Mouse (Mus musculus): ENCODE measurements around the gene Tlcd1.
"Not testable (repeated sequence)": the region's sequence is repeated elsewhere in the genome, so short reads cannot be mapped to it uniquely, and the experiment has no call there.

The Tlcd1 gene

GRCm38 (mm10) chr11:78177437-78177836 is 926 bp downstream of the Tlcd1 start:
- no peak for DNase-seq (ENCODE audit: low read depth, low spot score)

- DNase-seq (ENCODE audit: low read depth, low spot score) = no peak
Measured at GRCm38 (mm10) chr11:78177903-78178858, 1.7 kb downstream of the Tlcd1 start.

DNA sequence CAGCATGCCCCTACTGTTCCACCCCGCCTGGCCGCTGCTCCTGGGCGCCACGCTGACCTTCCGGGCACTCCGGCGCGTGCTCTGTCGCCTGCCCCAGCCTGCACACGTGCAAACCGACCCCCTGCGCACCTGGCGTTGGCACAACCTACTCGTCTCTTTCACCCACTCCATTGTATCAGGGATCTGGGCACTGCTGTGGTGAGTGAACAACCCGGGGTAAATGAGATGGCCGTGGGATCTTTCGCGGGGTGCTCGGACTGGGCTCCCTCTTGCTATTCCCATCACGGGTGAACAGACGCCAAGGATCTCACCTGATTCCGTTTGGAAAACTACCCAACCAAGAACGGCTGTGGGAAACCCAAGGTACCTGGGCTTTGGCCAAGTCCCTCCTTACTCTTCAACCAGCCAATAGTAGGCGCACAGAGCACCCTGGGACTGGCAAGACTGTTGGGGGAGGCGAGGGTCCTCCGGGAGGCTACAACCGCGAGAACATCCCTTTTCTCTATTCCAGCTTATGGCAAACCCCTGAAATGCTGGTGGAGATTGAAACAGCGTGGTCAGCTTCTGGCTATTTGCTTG is 2.4 kb downstream of the Tlcd1 start:
- no peak for DNase-seq (ENCODE audit: low read depth, low spot score)

- no peak for DNase-seq (ENCODE audit: low read depth, low spot score)
Measured at GRCm38 (mm10) chr11:78179438-78179999, 3.0 kb downstream of the Tlcd1 start.

DNA sequence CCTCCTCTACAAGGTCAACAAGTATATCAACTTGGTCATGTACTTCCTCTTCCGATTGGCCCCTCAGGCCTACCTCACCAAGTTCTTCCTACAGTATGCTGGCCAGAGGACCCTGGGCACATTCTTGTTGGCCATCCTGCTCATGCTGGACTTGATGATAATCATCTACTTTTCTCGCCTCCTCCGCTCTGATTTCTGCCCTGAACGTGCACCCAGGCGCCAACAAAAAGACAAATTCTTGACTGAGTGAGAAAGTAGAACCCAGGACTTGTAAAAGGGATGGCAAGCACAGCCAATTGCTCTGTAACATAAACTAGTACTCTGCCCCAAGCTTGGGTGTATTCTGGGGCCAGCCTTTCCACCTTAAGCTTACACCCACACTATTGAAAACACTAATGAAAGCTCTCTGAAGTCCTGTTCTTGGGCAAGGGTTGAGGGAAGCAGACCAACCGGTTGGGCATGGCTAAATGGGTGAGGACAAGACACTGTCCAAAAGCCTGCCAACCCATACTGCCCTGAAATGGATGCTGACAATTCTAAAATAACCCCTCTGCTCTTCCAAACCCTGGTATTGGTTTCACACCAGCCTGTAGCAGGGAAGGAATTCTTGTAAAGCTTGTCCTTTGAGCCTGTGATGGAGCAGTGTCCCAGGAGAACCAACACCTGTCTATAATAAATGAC is 3.7 kb downstream of the Tlcd1 start:
- DNase-seq (ENCODE audit: low read depth, low spot score) = no peak

GRCm38 (mm10) chr11:78181830-78182357 is 5.4 kb downstream of the Tlcd1 start:
- no peak for DNase-seq (ENCODE audit: low read depth, low spot score)

- no peak for DNase-seq (ENCODE audit: low read depth, low spot score)
Measured at GRCm38 (mm10) chr11:78182450-78182849, 5.9 kb downstream of the Tlcd1 start.

GRCm38 (mm10) chr11:78182961-78183844 is 6.7 kb downstream of the Tlcd1 start, which contains the start of gene Rpl23a:
Gene Rpl23a (minus strand): TSS chr11:78183584.
- peak; percentile 94 for DNase-seq (ENCODE audit: low read depth, low spot score)

GRCm38 (mm10) chr11:78183884-78184514 is 7.5 kb downstream of the Tlcd1 start:
- DNase-seq (ENCODE audit: low read depth, low spot score) = no peak

DNA sequence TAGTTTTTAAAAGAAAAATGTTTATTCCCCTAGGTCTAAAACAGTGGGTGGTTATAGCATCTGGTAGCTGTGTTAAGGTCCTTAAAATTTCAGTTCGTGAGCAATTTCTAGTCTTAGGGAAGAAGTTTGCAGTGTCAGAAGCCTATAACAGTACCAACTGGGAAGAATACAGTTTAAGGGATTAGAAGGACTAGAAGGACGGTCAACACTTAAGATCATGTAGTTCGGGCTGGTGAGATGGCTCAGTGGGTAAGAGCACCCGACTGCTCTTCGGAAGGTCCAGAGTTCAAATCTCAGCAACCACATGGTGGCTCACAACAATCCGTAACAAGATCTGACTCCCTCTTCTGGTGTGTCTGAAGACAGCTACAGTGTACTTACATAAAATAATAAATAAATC is 8.2 kb downstream of the Tlcd1 start:
- DNase-seq (ENCODE audit: low read depth, low spot score) = not testable (repeated sequence)

- DNase-seq (ENCODE audit: low read depth, low spot score) = no peak
Measured at GRCm38 (mm10) chr11:78188331-78189233, 12.1 kb downstream of the Tlcd1 start, which contains the start of gene Rab34. Gene Rab34 (plus strand): TSS chr11:78188430.

- no peak for DNase-seq (ENCODE audit: low read depth, low spot score)
Measured at GRCm38 (mm10) chr11:78189234-78190040, 12.9 kb downstream of the Tlcd1 start.

DNA sequence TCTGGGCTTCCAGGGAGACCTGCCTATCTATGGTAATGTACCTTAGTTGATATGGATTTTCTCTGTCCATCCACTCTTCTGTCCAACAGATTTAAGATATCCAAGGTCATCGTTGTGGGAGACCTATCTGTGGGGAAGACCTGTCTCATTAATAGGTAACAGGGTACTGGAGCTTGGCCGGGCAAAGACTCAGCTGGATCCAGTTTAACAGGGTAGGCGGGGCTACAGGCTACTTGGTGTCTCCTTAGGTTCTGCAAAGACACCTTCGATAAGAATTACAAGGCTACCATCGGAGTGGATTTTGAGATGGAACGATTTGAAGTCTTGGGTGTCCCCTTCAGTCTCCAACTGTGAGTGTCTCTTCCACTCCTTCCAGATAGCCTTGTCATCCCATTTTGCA is 13.5 kb downstream of the Tlcd1 start:
- DNase-seq (ENCODE audit: low read depth, low spot score) = no peak

- DNase-seq (ENCODE audit: low read depth, low spot score) = no peak
Measured at GRCm38 (mm10) chr11:78193113-78193512, 16.6 kb downstream of the Tlcd1 start, which contains the start of gene Proca1. Gene Proca1 (plus strand): TSS chr11:78193392.

GRCm38 (mm10) chr11:78194411-78195100 is 18.0 kb downstream of the Tlcd1 start:
- no peak for DNase-seq (ENCODE audit: low read depth, low spot score)

DNA sequence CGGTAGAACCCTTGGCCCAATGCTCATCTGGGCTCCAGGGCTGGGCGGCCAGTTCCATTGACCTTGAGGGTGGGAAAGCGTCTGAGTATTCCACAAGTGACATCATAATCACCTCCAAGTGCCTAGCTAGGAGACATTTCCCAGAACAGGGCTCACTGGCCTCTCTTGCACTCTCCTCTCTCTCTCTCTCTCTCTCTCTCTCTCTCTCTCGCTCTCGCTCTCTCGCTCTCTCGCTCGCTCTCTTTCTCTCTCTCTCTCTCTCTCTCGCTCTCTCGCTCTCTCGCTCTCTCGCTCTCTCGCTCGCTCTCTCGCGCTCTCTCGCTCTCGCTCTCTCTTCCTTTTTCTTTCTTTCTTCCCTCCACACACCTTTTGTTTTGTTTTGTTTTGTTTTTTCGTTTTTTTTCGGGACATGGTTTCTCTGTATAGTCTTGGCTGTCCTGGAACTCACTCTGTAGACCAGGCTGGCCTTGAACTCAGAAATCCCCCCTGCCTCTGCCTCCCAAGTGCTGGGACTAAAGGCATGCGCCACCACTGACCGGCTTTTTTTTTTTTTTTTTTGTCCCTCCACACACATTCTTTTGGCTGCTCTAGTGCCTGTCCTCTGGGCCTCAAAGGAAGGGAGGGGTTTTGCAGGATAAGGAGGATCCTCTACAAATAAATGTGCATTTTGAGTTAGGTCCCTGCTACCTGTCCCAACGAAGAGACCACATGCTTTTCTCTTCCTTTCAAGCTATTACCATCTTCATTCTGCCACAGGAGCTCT is 18.8 kb downstream of the Tlcd1 start:
- DNase-seq (ENCODE audit: low read depth, low spot score) = no peak

DNA sequence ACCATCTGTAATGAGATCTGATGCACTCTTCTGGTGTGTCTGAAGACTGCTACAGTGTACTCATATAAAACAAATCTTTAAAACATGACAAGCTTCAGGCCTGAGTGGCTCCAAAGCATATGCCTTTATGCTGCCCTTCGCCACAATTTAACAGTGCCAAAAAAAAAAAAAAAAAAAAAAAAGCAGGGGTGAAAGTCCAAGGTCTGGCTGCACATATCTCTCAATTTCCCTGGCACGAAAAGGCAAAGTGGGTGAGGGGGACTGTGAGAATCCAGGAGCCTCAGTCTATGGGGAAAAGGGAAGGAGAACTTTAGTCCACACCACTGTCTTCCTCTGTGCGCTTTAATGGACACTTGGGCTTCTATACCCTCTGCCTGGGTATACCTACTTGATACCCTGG is 25.9 kb downstream of the Tlcd1 start:
- no peak for DNase-seq (ENCODE audit: low read depth, low spot score)
